Mouse (Mus musculus): ENCODE results near the gene Srgap1. TPM values are rescaled to one million over a fixed set of nuclear protein-coding genes. Genes with fewer than 3 reads are reported as not detected.

The Srgap1 gene
- polyA plus RNA-seq, 1 experiment from 2014 or later, result 15.8 TPM

- H3K4me3 ChIP-seq (replicated peaks), result no peak overlapping the region
- peaks cover 14% of the 10 kb centered on the region for H3K4me1 ChIP-seq (replicated peaks)
- H3K9ac ChIP-seq (replicated peaks), result no peak overlapping the region
- H3K27me3 ChIP-seq, result no peaks in the 10 kb centered on the region
- no peak for ATAC-seq (ENCODE audit: insufficient number of reproducible peaks, insufficient read depth, low FRiP score, low TSS enrichment, low read depth)
- no peak overlapping the region for H3K4me2 ChIP-seq
- H3K9me3 ChIP-seq, result no peaks in the 10 kb centered on the region
- H3K27ac ChIP-seq, result no peak overlapping the region
- 67% methylated on average over 3 of the region's 3 CpGs for WGBS
- H3K36me3 ChIP-seq, result peaks cover 9% of the 10 kb centered on the region; the same call in 1 of the 2 replicates
These were observed 128.5 kb downstream of the Srgap1 start for GRCm38 (mm10) chr10:121918579-121918978.

- no peak overlapping the region for H3K27ac ChIP-seq
- H3K4me1 ChIP-seq (replicated peaks), result peaks cover 14% of the 10 kb centered on the region
- H3K9ac ChIP-seq (replicated peaks), result no peak overlapping the region
- peak overlapping the region; percentile 29 for H3K4me2 ChIP-seq
- H3K4me3 ChIP-seq (replicated peaks), result no peak overlapping the region
- no peaks in the 10 kb centered on the region for H3K27me3 ChIP-seq
- 43% methylated on average over 12 of the region's 12 CpGs for WGBS
- ATAC-seq (ENCODE audit: insufficient number of reproducible peaks, insufficient read depth, low FRiP score, low TSS enrichment, low read depth), result no peak
- no peaks in the 10 kb centered on the region for H3K9me3 ChIP-seq
- H3K36me3 ChIP-seq, result no peaks in the 10 kb centered on the region
These were observed 131.6 kb downstream of the Srgap1 start for GRCm38 (mm10) chr10:121915530-121915929.

GRCm38 (mm10) chr10:121904137-121904536, 143.0 kb downstream of the Srgap1 start:
- Histone ChIP-seq H3K9me3 (no peaks in the 10 kb centered on the region), H3K36me3 (no peaks in the 10 kb centered on the region), H3K4me3 (replicated peaks) (no peak overlapping the region), H3K4me2 (no peak overlapping the region), H3K27ac (no peak overlapping the region), H3K27me3 (no peaks in the 10 kb centered on the region), H3K4me1 (replicated peaks) (0 out of 2 replicates have a peak, but pooled peaks cover 7% of the 10 kb centered on the region), H3K9ac (replicated peaks) (no peak overlapping the region)
- no peak for ATAC-seq (ENCODE audit: insufficient number of reproducible peaks, insufficient read depth, low FRiP score, low TSS enrichment, low read depth)
- WGBS, result 38% methylated on average over 1 of the region's 1 CpGs

GRCm38 (mm10) chr10:121902651-121903050, 144.5 kb downstream of the Srgap1 start:
- 88% methylated on average over 8 of the region's 8 CpGs for WGBS
- Histone ChIP-seq H3K27me3 (no peaks in the 10 kb centered on the region), H3K4me1 (replicated peaks) (0 out of 2 replicates have a peak, but pooled peaks cover 7% of the 10 kb centered on the region), H3K4me2 (no peak overlapping the region), H3K27ac (no peak overlapping the region), H3K9ac (replicated peaks) (no peak overlapping the region), H3K36me3 (no peaks in the 10 kb centered on the region), H3K4me3 (replicated peaks) (no peak overlapping the region), H3K9me3 (no peaks in the 10 kb centered on the region)
- ATAC-seq (ENCODE audit: insufficient number of reproducible peaks, insufficient read depth, low FRiP score, low TSS enrichment, low read depth), result no peak

GRCm38 (mm10) chr10:121900772-121901171, 146.3 kb downstream of the Srgap1 start:
- WGBS, result 86% methylated on average over 6 of the region's 6 CpGs
- Histone ChIP-seq H3K9me3 (no peaks in the 10 kb centered on the region), H3K4me2 (no peak overlapping the region), H3K4me3 (replicated peaks) (no peak overlapping the region), H3K27me3 (no peaks in the 10 kb centered on the region), H3K36me3 (no peaks in the 10 kb centered on the region), H3K9ac (replicated peaks) (no peak overlapping the region), H3K27ac (no peak overlapping the region), H3K4me1 (replicated peaks) (0 out of 2 replicates have a peak, but pooled peaks cover 7% of the 10 kb centered on the region)
- ATAC-seq (ENCODE audit: insufficient number of reproducible peaks, insufficient read depth, low FRiP score, low TSS enrichment, low read depth), result no peak

GRCm38 (mm10) chr10:121899706-121900105, 147.4 kb downstream of the Srgap1 start:
- WGBS, result 88% methylated on average over 6 of the region's 6 CpGs
- Histone ChIP-seq H3K4me3 (replicated peaks) (no peak overlapping the region), H3K36me3 (no peaks in the 10 kb centered on the region; the same call in 1 of the 2 replicates), H3K4me1 (replicated peaks) (0 out of 2 replicates have a peak, but pooled peaks cover 7% of the 10 kb centered on the region), H3K27ac (no peak overlapping the region), H3K4me2 (no peak overlapping the region), H3K9ac (replicated peaks) (no peak overlapping the region), H3K27me3 (no peaks in the 10 kb centered on the region), H3K9me3 (no peaks in the 10 kb centered on the region)
- ATAC-seq (ENCODE audit: insufficient number of reproducible peaks, insufficient read depth, low FRiP score, low TSS enrichment, low read depth), result no peak

- H3K4me2 ChIP-seq, result no peak overlapping the region
- no peaks in the 10 kb centered on the region; the same call in 1 of the 2 replicates for H3K36me3 ChIP-seq
- no peaks in the 10 kb centered on the region for H3K9me3 ChIP-seq
- H3K27me3 ChIP-seq, result no peaks in the 10 kb centered on the region
- no peak overlapping the region for H3K9ac ChIP-seq (replicated peaks)
- 93% methylated on average over 2 of the region's 2 CpGs for WGBS
- H3K4me3 ChIP-seq (replicated peaks), result no peak overlapping the region
- no peak for ATAC-seq (ENCODE audit: insufficient number of reproducible peaks, insufficient read depth, low FRiP score, low TSS enrichment, low read depth)
- H3K27ac ChIP-seq, result no peak overlapping the region
- peaks cover 15% of the 10 kb centered on the region for H3K4me1 ChIP-seq (replicated peaks)
These were observed 149.2 kb downstream of the Srgap1 start for GRCm38 (mm10) chr10:121897835-121898370.

- Histone ChIP-seq H3K36me3 (no peaks in the 10 kb centered on the region; the same call in 1 of the 2 replicates), H3K9me3 (no peaks in the 10 kb centered on the region), H3K27ac (no peak overlapping the region), H3K4me3 (replicated peaks) (no peak overlapping the region), H3K27me3 (no peaks in the 10 kb centered on the region), H3K4me2 (no peak overlapping the region), H3K4me1 (replicated peaks) (peaks cover 32% of the 10 kb centered on the region), H3K9ac (replicated peaks) (no peak overlapping the region)
- WGBS, result 60% methylated on average over 13 of the region's 13 CpGs
- no peak for ATAC-seq (ENCODE audit: insufficient number of reproducible peaks, insufficient read depth, low FRiP score, low TSS enrichment, low read depth)
These were observed 155.6 kb downstream of the Srgap1 start for GRCm38 (mm10) chr10:121891390-121892067.

GRCm38 (mm10) chr10:121890061-121890460, 157.1 kb downstream of the Srgap1 start:
- Histone ChIP-seq H3K4me3 (replicated peaks) (no peak overlapping the region), H3K9me3 (no peaks in the 10 kb centered on the region), H3K4me1 (replicated peaks) (peaks cover 45% of the 10 kb centered on the region), H3K4me2 (no peak overlapping the region), H3K9ac (replicated peaks) (no peak overlapping the region), H3K36me3 (no peaks in the 10 kb centered on the region; the same call in 1 of the 2 replicates), H3K27me3 (no peaks in the 10 kb centered on the region), H3K27ac (no peak overlapping the region)
- WGBS, result 62% methylated on average over 6 of the region's 6 CpGs
- ATAC-seq (ENCODE audit: insufficient number of reproducible peaks, insufficient read depth, low FRiP score, low TSS enrichment, low read depth), result no peak

- H3K4me1 ChIP-seq (replicated peaks), result peaks cover 33% of the 10 kb centered on the region
- no peaks in the 10 kb centered on the region for H3K27me3 ChIP-seq
- H3K4me2 ChIP-seq, result no peak overlapping the region
- peak; percentile 21; the same call in 1 of the 2 replicates for ATAC-seq (ENCODE audit: insufficient number of reproducible peaks, insufficient read depth, low FRiP score, low TSS enrichment, low read depth)
- no peak overlapping the region for H3K27ac ChIP-seq
- no peak overlapping the region for H3K4me3 ChIP-seq (replicated peaks)
- no peaks in the 10 kb centered on the region for H3K36me3 ChIP-seq
- H3K9me3 ChIP-seq, result no peaks in the 10 kb centered on the region
- 20% methylated on average over 6 of the region's 6 CpGs for WGBS
- no peak overlapping the region for H3K9ac ChIP-seq (replicated peaks)
These were observed 160.3 kb downstream of the Srgap1 start for GRCm38 (mm10) chr10:121886805-121887204.

GRCm38 (mm10) chr10:121885512-121886218, 161.4 kb downstream of the Srgap1 start:
- no peak overlapping the region for H3K27ac ChIP-seq
- 22% methylated on average over 9 of the region's 9 CpGs for WGBS

More at GRCm38 (mm10) chr10:121885512-121886218, 161.4 kb downstream of the Srgap1 start:
- no peaks in the 10 kb centered on the region for H3K9me3 ChIP-seq
- H3K36me3 ChIP-seq, result no peaks in the 10 kb centered on the region
- H3K27me3 ChIP-seq, result no peaks in the 10 kb centered on the region
- peaks cover 27% of the 10 kb centered on the region for H3K4me1 ChIP-seq (replicated peaks)
- ATAC-seq (ENCODE audit: insufficient number of reproducible peaks, insufficient read depth, low FRiP score, low TSS enrichment, low read depth), result no peak
- no peak overlapping the region for H3K4me2 ChIP-seq
- no peak overlapping the region for H3K4me3 ChIP-seq (replicated peaks)
- H3K9ac ChIP-seq (replicated peaks), result no peak overlapping the region
